13 mouse cellular contexts compared by ENCODE assay signal in genomic region chr7:109841031-109841430, GRCm38 (mm10). TPM values are rescaled to one million over a fixed set of nuclear protein-coding genes. Genes with fewer than 3 reads are reported as not detected.
"Had no signal": no experiment of that assay in that cellular context is flagged by ENCODE, and none has a peak within 500 bp of the region (broad histone marks: within the 10 kb centered on the region; RNA-seq: fewer than 3 reads in every experiment).

No protein-coding gene starts in this region.

- H3K9me3 ChIP-seq: limb, embryonic 13.5 days; neural tube, embryonic 15.5 days had no signal

- H3K4me3 ChIP-seq: limb, embryonic 13.5 days; myocyte; neural tube, embryonic 15.5 days had no signal

- H3K4me2 ChIP-seq: limb, embryonic 13.5 days; neural tube, embryonic 15.5 days had no signal

- H3K36me3 ChIP-seq: limb, embryonic 13.5 days; neural tube, embryonic 15.5 days had no signal

- H3K27ac ChIP-seq: kidney, postnatal 0 days; limb, embryonic 13.5 days; liver, embryonic 14.5 days; neural tube, embryonic 15.5 days had no signal

- H3K9ac ChIP-seq: limb, embryonic 13.5 days; liver, embryonic 14.5 days; neural tube, embryonic 15.5 days had no signal

- H3K27me3 ChIP-seq: neural tube, embryonic 15.5 days had no signal

- DNase-seq: kidney, postnatal 36 days; lung, adult 18-20 months; right cerebral cortex, adult 18-20 months; right cerebral cortex, postnatal 25 days; thymus, adult 18-20 months; thymus, postnatal 14 days had no signal

RNA-seq across cellular contexts. Expression of gene Scube2, which starts 24.4 kb away (rescaled TPM):
- total RNA-seq: megakaryocyte-erythroid progenitor cell, adult 5-6 weeks had no signal
- polyA plus RNA-seq: liver, adult 2 months; myocyte had no signal

RNA-seq across cellular contexts. Expression of gene Nrip3, which starts 59.2 kb away (rescaled TPM):
- total RNA-seq: liver, adult 2 months; megakaryocyte-erythroid progenitor cell, adult 5-6 weeks had no signal
- polyA plus RNA-seq: liver, adult 2 months had no signal
